Mouse (Mus musculus) forebrain, embryonic 11.5 days (tissue): Measurements from ENCODE around the gene Hs3st2. TPM values are rescaled to one million over a fixed set of nuclear protein-coding genes. Genes with fewer than 3 reads are reported as not detected.

Experiments
- ATAC-seq: fragments of 200-750 bp; cut with Nextera tagmentation; replicated peaks from 2 replicates; pipeline ENCODE4 v1.8.0; 2017; ENCODE audit warnings: moderate TSS enrichment; ENCODE audit not compliant: low FRiP score
- DNase-seq: peaks from one replicate; pipeline ENCODE4 v3.0.0-alpha.2; 2017; ENCODE audit warnings: low spot score
- H3K27ac ChIP-seq: fragments of 300-500 bp; sonication (generic); 2 replicates; pipeline ENCODE4 v1.5.1; 2014; ENCODE audit warnings: low read depth, low read length
- H3K27me3 ChIP-seq: fragments of 300-500 bp; sonication (generic); 2 replicates; pipeline ENCODE4 v1.6.1; 2014; ENCODE audit warnings: mild to moderate bottlenecking, low read length, mixed read lengths; ENCODE audit not compliant: control insufficient read depth, insufficient read depth
- H3K36me3 ChIP-seq: fragments of 300-500 bp; sonication (generic); 2 replicates; pipeline ENCODE4 v1.6.1; 2014; ENCODE audit warnings: mild to moderate bottlenecking, low read length, moderate library complexity, mixed read lengths; ENCODE audit not compliant: control insufficient read depth, insufficient read depth
- H3K4me1 ChIP-seq: fragments of 300-500 bp; sonication (generic); replicated peaks from 2 replicates; pipeline ENCODE4 v1.6.1; 2014; ENCODE audit warnings: low read length, mixed read lengths; ENCODE audit not compliant: control insufficient read depth, insufficient read depth
- H3K4me2 ChIP-seq: fragments of 300-500 bp; sonication (generic); 2 replicates; pipeline ENCODE4 v1.6.1; 2014; ENCODE audit warnings: low read depth, mild to moderate bottlenecking, low read length, moderate library complexity, mixed read lengths; ENCODE audit not compliant: severe bottlenecking
- H3K4me3 ChIP-seq: fragments of 300-500 bp; sonication (generic); 2 replicates; pipeline ENCODE4 v1.5.1; 2014; ENCODE audit warnings: low read depth, low read length
- H3K9ac ChIP-seq: fragments of 300-500 bp; sonication (generic); 2 replicates; pipeline ENCODE4 v1.6.1; 2014; ENCODE audit warnings: low read length
- H3K9me3 ChIP-seq: fragments of 300-500 bp; sonication (generic); 2 replicates; pipeline ENCODE4 v1.6.1; 2016; ENCODE audit warnings: low read length, mixed read lengths; ENCODE audit not compliant: control insufficient read depth
- WGBS: fragments of 180-500 bp; shearing (Covaris S2); extraction: QIAGEN DNeasy Blood & Tissue Kit; methylation state at CpG from one replicate; pipeline ENCODE4 v1.1.7; 2014; 5-methylcytosine and 5-hydroxymethylcytosine counted together
- polyA plus RNA-seq: library from polyadenylated mRNA; unstranded; fragments of >200 nt; fragmentation: Nextera tagmentation; extraction: Ambion mirVana; gene quantifications from 2 replicates; pipeline ENCODE4 v1.2.1, GENCODE M21; 2014

Gene Hs3st2
- polyA plus RNA-seq, 1 experiment from 2014 or later = 0.16 TPM

GRCm38 (mm10) chr7:121501666-121502065 lies 110.0 kb downstream of the Hs3st2 start:
- Histone ChIP-seq H3K27me3 (no peaks in the 10 kb centered on the region), H3K9me3 (no peaks in the 10 kb centered on the region), H3K9ac (no peak overlapping the region), H3K4me2 (no peak overlapping the region), H3K36me3 (no peaks in the 10 kb centered on the region), H3K4me1 (no peaks in the 10 kb centered on the region), H3K4me3 (no peak overlapping the region), H3K27ac (no peak overlapping the region)
- 83% methylated on average over 10 of the region's 10 CpGs for WGBS
- DNase-seq (no peak), ATAC-seq (no peak)

DNA sequence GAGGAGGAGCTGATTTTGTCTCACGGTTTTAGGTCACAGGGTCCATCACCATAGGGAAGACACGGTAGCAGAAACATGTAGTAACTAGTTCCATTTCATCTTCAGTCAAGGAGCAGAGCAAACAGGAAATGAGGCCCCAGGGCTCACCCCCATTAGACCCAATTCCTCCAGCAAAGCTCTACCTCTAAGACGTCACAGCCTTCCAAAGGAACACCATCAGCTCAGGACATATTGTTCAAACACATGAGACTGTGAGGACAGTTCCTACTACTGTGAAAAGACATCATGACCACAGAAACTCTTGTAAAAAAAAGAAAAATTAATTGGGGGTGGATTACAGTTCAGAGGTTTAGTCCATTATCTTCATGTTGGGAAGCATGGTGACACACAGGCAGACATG lies 125.1 kb downstream of the Hs3st2 start:
- ATAC-seq (no peak), DNase-seq (no peak)
- H3K27me3 ChIP-seq = no peaks in the 10 kb centered on the region
- no peak overlapping the region for H3K27ac ChIP-seq
- H3K36me3 ChIP-seq = no peaks in the 10 kb centered on the region
- no peaks in the 10 kb centered on the region for H3K9me3 ChIP-seq
- no peak overlapping the region for H3K9ac ChIP-seq
- 78% methylated on average over 3 of the region's 3 CpGs for WGBS
- H3K4me2 ChIP-seq = no peak overlapping the region
- H3K4me3 ChIP-seq = no peak overlapping the region
- no peaks in the 10 kb centered on the region for H3K4me1 ChIP-seq

DNA sequence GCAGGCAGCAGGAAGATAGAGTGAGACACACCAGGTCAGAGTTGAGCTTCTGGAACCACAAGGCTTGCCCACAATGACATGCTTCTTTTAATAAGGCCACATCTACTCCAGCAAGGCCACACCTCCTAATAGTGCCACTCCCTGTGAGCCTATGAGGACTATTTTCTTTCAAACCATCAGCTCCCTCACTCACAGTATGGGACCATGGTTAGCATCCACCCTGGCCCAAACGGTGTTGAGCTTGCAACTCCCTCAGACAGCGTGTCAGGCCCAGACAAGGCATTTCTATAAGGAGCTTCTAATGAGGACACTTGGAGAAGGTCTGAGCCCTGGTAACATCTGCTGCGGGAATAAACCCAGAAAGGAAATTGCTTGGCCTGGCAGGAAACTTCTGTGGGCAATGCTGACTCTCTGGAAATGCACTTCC lies 125.5 kb downstream of the Hs3st2 start:
- H3K9me3 ChIP-seq = no peaks in the 10 kb centered on the region
- H3K27ac ChIP-seq = no peak overlapping the region
- no peaks in the 10 kb centered on the region for H3K27me3 ChIP-seq
- WGBS = 78% methylated on average over 3 of the region's 3 CpGs
- H3K4me2 ChIP-seq = no peak overlapping the region
- no peaks in the 10 kb centered on the region for H3K36me3 ChIP-seq
- DNase-seq (no peak), ATAC-seq (no peak)
- no peaks in the 10 kb centered on the region for H3K4me1 ChIP-seq
- H3K9ac ChIP-seq = no peak overlapping the region
- H3K4me3 ChIP-seq = no peak overlapping the region

DNA sequence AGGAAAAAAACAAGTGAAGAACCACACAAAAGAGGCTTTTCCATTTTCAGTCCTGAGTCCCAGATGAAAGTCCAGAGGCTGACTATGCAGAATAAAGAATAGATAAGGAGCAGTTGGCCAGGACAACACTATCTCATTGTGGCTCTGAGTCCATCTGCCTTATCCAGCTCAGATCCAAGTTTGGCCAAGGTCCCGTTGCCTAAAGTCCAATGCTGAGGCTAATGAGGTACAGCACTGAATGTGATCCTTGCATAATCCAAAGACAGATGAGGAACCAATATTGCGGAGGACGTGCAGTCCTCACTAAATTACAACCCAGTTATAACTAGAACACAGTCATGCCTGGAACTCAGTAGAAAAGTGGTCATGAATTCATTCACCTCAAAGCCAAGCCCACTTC lies 130.5 kb downstream of the Hs3st2 start:
- DNase-seq = no peak
- Histone ChIP-seq H3K4me2 (no peak overlapping the region), H3K9ac (no peak overlapping the region), H3K4me3 (no peak overlapping the region), H3K27ac (no peak overlapping the region), H3K9me3 (no peaks in the 10 kb centered on the region; the same call in 1 of the 2 replicates), H3K27me3 (no peaks in the 10 kb centered on the region), H3K36me3 (no peaks in the 10 kb centered on the region), H3K4me1 (no peaks in the 10 kb centered on the region)
- no peak for ATAC-seq
- WGBS = 93% methylated on average over 3 of the region's 3 CpGs

- 83% methylated on average over 2 of the region's 2 CpGs for WGBS
- DNase-seq = no peak
Measured at GRCm38 (mm10) chr7:121529023-121529422, 137.4 kb downstream of the Hs3st2 start.

GRCm38 (mm10) chr7:121533639-121534038 lies 142.0 kb downstream of the Hs3st2 start:
- no peak for ATAC-seq
- WGBS = 93% methylated on average over 6 of the region's 6 CpGs
- H3K27me3 ChIP-seq = no peaks in the 10 kb centered on the region

More at GRCm38 (mm10) chr7:121529023-121529422, 137.4 kb downstream of the Hs3st2 start:
- H3K9me3 ChIP-seq = no peaks in the 10 kb centered on the region
- ATAC-seq = no peak
- H3K9ac ChIP-seq = no peak overlapping the region
- H3K36me3 ChIP-seq = no peaks in the 10 kb centered on the region
- H3K27me3 ChIP-seq = no peaks in the 10 kb centered on the region
- H3K4me2 ChIP-seq = no peak overlapping the region
- H3K4me1 ChIP-seq = no peaks in the 10 kb centered on the region
- no peak overlapping the region for H3K4me3 ChIP-seq
- H3K27ac ChIP-seq = no peak overlapping the region

GRCm38 (mm10) chr7:121534386-121534785 lies 142.7 kb downstream of the Hs3st2 start:
- Histone ChIP-seq H3K4me2 (no peak overlapping the region), H3K9me3 (no peaks in the 10 kb centered on the region), H3K27ac (no peak overlapping the region), H3K36me3 (no peaks in the 10 kb centered on the region), H3K9ac (no peak overlapping the region), H3K27me3 (no peaks in the 10 kb centered on the region), H3K4me1 (no peaks in the 10 kb centered on the region), H3K4me3 (no peak overlapping the region)
- 83% methylated on average over 7 of the region's 7 CpGs for WGBS
- no peak for ATAC-seq
- DNase-seq = no peak

More at GRCm38 (mm10) chr7:121533639-121534038, 142.0 kb downstream of the Hs3st2 start:
- no peak overlapping the region for H3K4me3 ChIP-seq
- DNase-seq = no peak
- H3K9me3 ChIP-seq = no peaks in the 10 kb centered on the region
- H3K36me3 ChIP-seq = no peaks in the 10 kb centered on the region
- H3K9ac ChIP-seq = no peak overlapping the region
- H3K27ac ChIP-seq = no peak overlapping the region
- H3K4me2 ChIP-seq = no peak overlapping the region
- no peaks in the 10 kb centered on the region for H3K4me1 ChIP-seq

DNA sequence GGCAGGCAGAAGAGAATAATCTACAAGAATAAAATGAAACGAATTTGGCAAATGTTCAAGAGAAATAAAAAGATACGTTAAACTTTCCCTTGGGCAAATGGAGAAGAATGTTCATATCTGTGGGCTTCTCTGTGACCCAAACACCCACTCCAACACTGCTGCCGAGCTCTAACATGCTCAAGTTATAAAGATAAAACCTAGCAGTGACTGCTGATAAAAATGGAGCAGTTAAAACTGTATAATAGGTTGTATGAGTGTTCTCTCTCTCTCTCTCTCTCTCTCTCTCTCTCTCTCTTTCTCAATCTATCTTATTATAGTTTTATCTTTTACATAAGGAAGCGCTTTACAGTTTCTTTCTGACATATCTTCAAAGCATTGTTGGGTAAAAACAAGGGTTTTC lies 144.3 kb downstream of the Hs3st2 start:
- no peak for ATAC-seq

DNA sequence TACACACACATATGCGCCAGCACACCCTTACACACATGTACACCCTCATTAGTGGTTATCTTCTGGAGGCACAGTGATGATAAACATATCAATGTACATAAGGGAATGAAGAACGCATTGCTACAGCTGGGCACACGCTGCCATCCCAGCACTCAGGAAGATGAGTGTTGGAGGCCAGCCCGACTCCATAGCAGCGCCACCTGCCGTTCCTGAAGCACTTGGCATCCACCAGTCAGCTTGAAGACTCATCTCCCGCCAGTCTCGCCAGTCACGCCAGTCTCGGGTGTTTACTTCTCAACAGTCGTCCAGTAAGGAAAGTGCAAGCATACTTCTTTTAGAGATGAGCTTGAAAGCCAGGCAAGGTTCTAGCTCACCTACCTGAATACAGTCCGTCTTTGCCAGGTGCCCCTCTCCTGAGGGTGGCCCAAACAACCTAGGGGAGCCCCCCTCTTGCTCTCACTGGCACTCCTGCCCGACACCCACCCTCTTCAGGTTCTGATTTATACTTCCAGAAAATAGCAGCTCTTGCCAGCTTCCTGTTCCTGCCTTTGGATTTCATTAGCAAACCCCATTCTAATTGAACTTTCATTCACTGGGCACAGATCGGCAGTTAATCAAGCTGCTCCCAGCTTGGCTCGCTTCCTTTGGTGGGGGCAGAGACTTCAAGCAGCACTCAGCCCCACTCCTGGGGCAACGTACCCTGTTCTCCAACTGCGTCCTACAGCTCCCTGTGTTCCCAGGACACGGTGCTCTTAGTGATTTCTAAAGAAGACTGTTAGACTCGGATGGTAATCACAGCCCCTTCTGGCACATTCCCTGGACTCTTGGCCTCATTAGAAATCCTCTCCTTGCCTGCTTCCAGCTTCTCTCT lies 148.0 kb downstream of the Hs3st2 start:
- Histone ChIP-seq H3K4me1 (no peaks in the 10 kb centered on the region), H3K4me2 (no peak overlapping the region), H3K9ac (no peak overlapping the region), H3K4me3 (no peak overlapping the region), H3K9me3 (no peaks in the 10 kb centered on the region), H3K36me3 (no peaks in the 10 kb centered on the region), H3K27ac (no peak overlapping the region), H3K27me3 (no peaks in the 10 kb centered on the region)
- 53% methylated on average over 19 of the region's 19 CpGs for WGBS
- no peak for ATAC-seq
- DNase-seq = peak; percentile 57

More for the DNA sequence above, 144.3 kb downstream of the Hs3st2 start:
- Histone ChIP-seq H3K9ac (no peak overlapping the region), H3K4me1 (no peaks in the 10 kb centered on the region), H3K4me2 (no peak overlapping the region), H3K27me3 (no peaks in the 10 kb centered on the region), H3K36me3 (no peaks in the 10 kb centered on the region), H3K27ac (no peak overlapping the region), H3K4me3 (no peak overlapping the region), H3K9me3 (no peaks in the 10 kb centered on the region)
- 82% methylated on average over 4 of the region's 4 CpGs for WGBS
- no peak for DNase-seq
